Mouse (Mus musculus): Measurements from ENCODE around the gene Prss12.

Prss12 gene

GRCm38 (mm10) chr3:123527806-123528507 lies 81.2 kb downstream of the Prss12 start:
- DNase-seq (ENCODE audit: low read depth, low spot score): no peak

- DNase-seq (ENCODE audit: low read depth, low spot score): no peak
These were observed 84.4 kb downstream of the Prss12 start for GRCm38 (mm10) chr3:123531124-123531523.

- DNase-seq (ENCODE audit: low read depth, low spot score): no peak
These were observed 90.6 kb downstream of the Prss12 start for GRCm38 (mm10) chr3:123537279-123537678.

GRCm38 (mm10) chr3:123543585-123544304 lies 97.0 kb downstream of the Prss12 start:
- no peak for DNase-seq (ENCODE audit: low read depth, low spot score)

GRCm38 (mm10) chr3:123550487-123550886 lies 103.8 kb downstream of the Prss12 start:
- DNase-seq (ENCODE audit: low read depth, low spot score): no peak

- DNase-seq (ENCODE audit: low read depth, low spot score): no peak
These were observed 107.2 kb downstream of the Prss12 start for GRCm38 (mm10) chr3:123553872-123554271.

- DNase-seq (ENCODE audit: low read depth, low spot score): no peak
These were observed 108.6 kb downstream of the Prss12 start for GRCm38 (mm10) chr3:123555254-123555865.
